Mouse (Mus musculus) heart, postnatal 36 days (tissue): ENCODE results near the gene Ap1g2. TPM values are rescaled to one million over a fixed set of nuclear protein-coding genes. Genes with fewer than 3 reads are reported as not detected.
A peak's percentile ranks its signal among the peaks of the same experiment; 100 is the strongest.

Source experiments
- DNase-seq, 2 experiments: peaks; one replicate each; pipeline ENCODE4 v3.0.0; 2021 to 2022
- intact Hi-C: fragments of 180-260 bp; cut with DNase I; formaldehyde crosslinking; loops from one replicate; pipeline ENCODE4 v1.15.1; 2025
- total RNA-seq, 2 experiments: library from RNA; stranded (reverse); gene quantifications; 2 replicates each; pipeline ENCODE4 v1.2.3; 2021

Ap1g2 gene
- total RNA-seq, 2 experiments from 2014 or later = 3.9 to 6.2 TPM

- DNase-seq = no peak
- intact Hi-C loops = no loop called here
Observed at GRCm38 (mm10) chr14:55064481-55065370, 41.7 kb downstream of the Ap1g2 start.

GRCm38 (mm10) chr14:55063581-55064381, 42.6 kb downstream of the Ap1g2 start:
- no peak for DNase-seq
- intact Hi-C loops = no loop called here

- no peak for DNase-seq
- intact Hi-C loops = no loop called here
Observed at GRCm38 (mm10) chr14:55063117-55063516, 43.3 kb downstream of the Ap1g2 start.

- intact Hi-C loops = no loop called here
- no peak for DNase-seq
Observed at GRCm38 (mm10) chr14:55062626-55063025, 43.8 kb downstream of the Ap1g2 start.

GRCm38 (mm10) chr14:55061845-55062244, 44.5 kb downstream of the Ap1g2 start:
- intact Hi-C loops = no loop called here
- no peak for DNase-seq

- intact Hi-C loops = no loop called here
- DNase-seq = no peak
Observed at GRCm38 (mm10) chr14:55059931-55060330, 46.5 kb downstream of the Ap1g2 start.

GRCm38 (mm10) chr14:55059009-55059408, 47.4 kb downstream of the Ap1g2 start:
- DNase-seq = no peak
- intact Hi-C loops = no loop called here

- intact Hi-C loops = no loop called here
Observed at GRCm38 (mm10) chr14:55055167-55055834, 51.1 kb downstream of the Ap1g2 start.

GRCm38 (mm10) chr14:55054191-55054749, 52.1 kb downstream of the Ap1g2 start:
- intact Hi-C loops = no loop called here
- DNase-seq = no peak

More at GRCm38 (mm10) chr14:55055167-55055834, 51.1 kb downstream of the Ap1g2 start:
- DNase-seq = peak; percentile 19 to 26

- intact Hi-C loops = no loop called here
- DNase-seq = no peak
Observed at GRCm38 (mm10) chr14:55053708-55054190, 52.6 kb downstream of the Ap1g2 start.

GRCm38 (mm10) chr14:55053050-55053449, 53.3 kb downstream of the Ap1g2 start:
- DNase-seq = no peak
- intact Hi-C loops = no loop called here

GRCm38 (mm10) chr14:55052496-55052895, 53.9 kb downstream of the Ap1g2 start:
- intact Hi-C loops = no loop called here
- no peak for DNase-seq

Other genes with a start within 250 kb of the Ap1g2 start
- 1 to 10 TPM; 5.2 to 8.8 TPM for gene Homez, start 235.6 kb downstream of the Ap1g2 start, total RNA-seq
- gene Ppp1r3e, start 229.0 kb downstream of the Ap1g2 start, total RNA-seq = 1 to 10 TPM; 2.6 to 2.9 TPM
- gene Bcl2l2, start 223.2 kb downstream of the Ap1g2 start, total RNA-seq = 10 to 100 TPM; 42.1 to 43.4 TPM
- gene Gm20521, start 223.2 kb downstream of the Ap1g2 start, total RNA-seq = 1 to 10 TPM; 3.5 to 6.6 TPM
- 10 to 100 TPM; 45.8 to 51.0 TPM for gene Pabpn1, start 214.1 kb downstream of the Ap1g2 start, total RNA-seq
- 1 to 10 TPM; 2.0 to 2.7 TPM for gene Slc22a17, start 193.5 kb downstream of the Ap1g2 start, total RNA-seq
- 1 to 10 TPM; 2.5 to 2.8 TPM for gene Efs, start 180.5 kb downstream of the Ap1g2 start, total RNA-seq
- gene Il25, start 173.9 kb downstream of the Ap1g2 start, total RNA-seq = not detected
- gene Cmtm5, start 170.3 kb downstream of the Ap1g2 start, total RNA-seq = under 1 TPM in 1 of 2 experiments, not detected in 1; 0.46 TPM
- gene Myh6, start 139.7 kb downstream of the Ap1g2 start, total RNA-seq = over 10,000 TPM; 23,066 to 24,862 TPM
- gene Gm17428, start 129.7 kb downstream of the Ap1g2 start, total RNA-seq = not detected
- 1,000 to 10,000 TPM; 2,242 to 2,437 TPM for gene Myh7, start 112.0 kb downstream of the Ap1g2 start, total RNA-seq
- 10 to 100 TPM; 25.6 to 29.3 TPM for gene Ngdn, start 91.1 kb downstream of the Ap1g2 start, total RNA-seq
- gene Zfhx2, start 14.3 kb downstream of the Ap1g2 start, total RNA-seq = 1 to 10 TPM; 3.4 to 3.9 TPM
- 10 to 100 TPM; 12.6 to 13.0 TPM for gene Thtpa, start 11.8 kb downstream of the Ap1g2 start, total RNA-seq
- under 1 TPM; 0.14 TPM for gene Jph4, start 10.3 kb upstream of the Ap1g2 start, total RNA-seq
- not detected for gene Dhrs2, start 115.4 kb upstream of the Ap1g2 start, total RNA-seq